Mouse (Mus musculus) ovary, postnatal 36 days (tissue): ENCODE data around the gene Nbl1.

Experiments
- DNase-seq: peaks from one replicate; pipeline ENCODE4 v3.0.0; 2022; ENCODE audit warnings: low spot score, mixed read lengths

Gene Nbl1

DNA sequence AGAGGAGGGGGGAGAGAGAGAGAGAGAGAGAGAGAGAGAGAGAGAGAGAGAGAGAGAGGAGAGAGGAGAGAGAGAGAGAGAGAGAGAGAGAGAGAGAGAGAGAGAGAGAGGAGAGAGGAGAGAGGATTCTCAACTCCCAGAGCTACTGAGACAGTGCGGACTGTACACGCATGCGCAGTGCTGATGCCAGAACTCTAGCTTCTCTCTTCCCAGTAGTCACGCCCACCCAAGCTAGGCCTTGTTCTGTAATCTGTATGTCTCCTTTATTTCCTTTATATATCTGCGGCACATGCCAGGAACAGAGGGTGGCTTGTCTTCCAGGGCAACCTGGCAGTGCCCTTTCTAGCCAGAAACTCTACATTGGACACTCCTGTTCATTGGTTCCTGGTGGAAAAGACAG lies 28.0 kb downstream of the Nbl1 start:
- DNase-seq, result no peak

- peak; percentile 69 for DNase-seq
Observed at GRCm38 (mm10) chr4:139059569-139059968, 33.2 kb downstream of the Nbl1 start.

DNA sequence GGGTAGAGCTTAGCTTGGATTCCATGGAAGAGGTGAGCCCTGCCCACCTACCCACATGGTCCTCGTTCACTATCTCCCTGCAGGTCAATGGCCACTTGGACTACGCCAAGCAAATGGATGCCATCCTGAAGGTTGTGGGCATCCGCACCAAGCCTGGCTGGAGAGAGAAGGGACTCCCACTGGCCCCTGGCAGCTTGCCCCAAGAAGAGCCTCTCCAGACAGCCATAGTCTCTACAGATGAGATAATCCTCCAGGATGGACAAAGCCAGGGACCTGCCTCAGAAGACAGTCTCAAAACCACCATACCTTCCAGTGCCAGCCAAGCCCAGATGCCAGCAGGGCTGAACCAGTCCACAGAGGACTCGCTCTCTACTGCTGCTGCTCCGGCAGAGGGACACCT lies 34.8 kb downstream of the Nbl1 start:
- no peak for DNase-seq

- DNase-seq, result no peak
Observed at GRCm38 (mm10) chr4:139057291-139057690, 35.5 kb downstream of the Nbl1 start.

DNA sequence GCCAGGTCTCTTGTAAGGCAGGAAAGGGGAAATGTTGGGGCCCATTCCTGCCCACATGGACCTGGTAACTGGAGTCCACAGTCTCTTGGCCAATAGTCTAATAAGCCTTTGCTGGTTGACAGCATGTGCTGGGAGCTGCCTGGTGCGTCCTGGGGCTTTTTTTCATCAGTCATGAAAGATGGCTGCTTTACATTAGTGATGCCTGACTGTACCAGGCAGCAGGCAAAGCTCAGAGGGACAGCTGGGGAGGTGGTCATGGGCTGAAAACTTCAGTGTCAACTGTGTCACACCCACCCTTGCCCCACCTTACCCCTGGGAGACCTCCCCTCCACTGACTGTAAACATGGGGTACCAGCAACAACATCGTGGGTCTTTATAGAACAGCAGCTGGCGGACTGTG lies 37.0 kb downstream of the Nbl1 start:
- no peak for DNase-seq

- no peak for DNase-seq
Observed at GRCm38 (mm10) chr4:139055336-139055735, 37.5 kb downstream of the Nbl1 start.

GRCm38 (mm10) chr4:139054300-139054923 lies 38.4 kb downstream of the Nbl1 start:
- DNase-seq, result no peak

DNA sequence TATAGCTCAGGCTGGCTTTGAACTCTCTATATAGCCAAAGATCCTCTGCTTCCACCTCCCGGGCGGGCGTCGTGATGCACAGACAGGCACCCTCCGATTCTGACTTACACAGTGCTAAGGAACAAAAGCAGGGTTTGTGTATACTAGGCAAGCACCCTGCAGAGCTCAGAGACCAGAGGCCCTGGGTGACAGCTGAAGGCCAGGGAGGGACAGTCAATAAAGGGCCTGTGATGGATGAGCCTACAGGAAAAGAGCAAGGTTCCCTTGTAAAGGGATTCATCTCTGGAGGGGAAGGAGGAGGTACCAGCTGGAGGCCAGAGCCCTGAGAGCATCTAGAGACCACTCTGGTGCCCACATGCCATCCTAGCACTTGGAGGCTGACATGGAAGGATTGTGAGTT lies 39.4 kb downstream of the Nbl1 start:
- no peak for DNase-seq

DNA sequence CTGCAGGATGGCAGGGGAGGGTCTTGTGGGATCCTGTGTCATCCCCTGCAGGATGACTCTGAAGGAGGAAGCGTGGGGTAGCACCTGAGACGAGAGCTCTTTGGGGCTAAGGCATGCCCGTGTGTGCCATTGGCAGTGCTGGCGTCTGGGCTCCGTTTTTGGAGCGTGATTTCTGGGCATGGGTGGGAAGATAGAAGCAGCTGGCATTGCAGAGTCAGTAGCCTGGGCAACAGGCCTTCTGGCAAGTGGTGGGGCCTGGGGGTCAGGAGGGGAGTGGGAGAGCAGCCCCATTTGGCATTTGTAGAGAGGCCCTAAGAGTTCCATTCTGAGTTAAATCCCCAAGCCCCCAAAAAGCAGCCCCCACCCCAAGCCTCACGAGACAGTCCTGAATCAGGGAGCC lies 40.0 kb downstream of the Nbl1 start:
- DNase-seq, result no peak

GRCm38 (mm10) chr4:139048518-139048917 lies 44.3 kb downstream of the Nbl1 start:
- DNase-seq, result no peak

GRCm38 (mm10) chr4:139046354-139046753 lies 46.4 kb downstream of the Nbl1 start:
- DNase-seq, result no peak

DNA sequence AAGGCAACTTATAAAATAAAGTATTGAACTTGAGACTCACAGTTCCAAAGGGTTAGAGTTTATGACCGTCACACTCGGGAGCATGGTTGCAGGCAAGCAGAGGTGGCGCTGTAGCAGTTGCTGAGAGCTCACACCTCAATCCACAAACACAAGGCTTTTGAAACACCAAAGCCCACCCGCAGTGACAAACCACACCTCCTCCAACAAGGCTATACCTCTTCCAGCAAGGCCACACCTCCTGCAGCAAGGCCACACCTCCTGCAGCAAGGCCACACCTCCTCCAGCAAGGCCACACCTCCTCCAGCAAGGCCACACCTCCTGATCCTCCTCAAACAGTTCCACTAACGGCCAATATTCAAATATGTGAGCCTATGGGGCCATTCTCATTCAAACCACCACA lies 48.2 kb downstream of the Nbl1 start:
- no peak for DNase-seq

- no peak for DNase-seq
Observed at GRCm38 (mm10) chr4:139043600-139043999, 49.2 kb downstream of the Nbl1 start.

- no peak for DNase-seq
Observed at GRCm38 (mm10) chr4:139042611-139043010, 50.2 kb downstream of the Nbl1 start.

- DNase-seq, result no peak
Observed at GRCm38 (mm10) chr4:139040084-139040839, 52.5 kb downstream of the Nbl1 start.

GRCm38 (mm10) chr4:139037795-139038607 lies 54.8 kb downstream of the Nbl1 start:
- DNase-seq, result no peak

GRCm38 (mm10) chr4:139035799-139036198 lies 57.0 kb downstream of the Nbl1 start:
- no peak for DNase-seq

DNA sequence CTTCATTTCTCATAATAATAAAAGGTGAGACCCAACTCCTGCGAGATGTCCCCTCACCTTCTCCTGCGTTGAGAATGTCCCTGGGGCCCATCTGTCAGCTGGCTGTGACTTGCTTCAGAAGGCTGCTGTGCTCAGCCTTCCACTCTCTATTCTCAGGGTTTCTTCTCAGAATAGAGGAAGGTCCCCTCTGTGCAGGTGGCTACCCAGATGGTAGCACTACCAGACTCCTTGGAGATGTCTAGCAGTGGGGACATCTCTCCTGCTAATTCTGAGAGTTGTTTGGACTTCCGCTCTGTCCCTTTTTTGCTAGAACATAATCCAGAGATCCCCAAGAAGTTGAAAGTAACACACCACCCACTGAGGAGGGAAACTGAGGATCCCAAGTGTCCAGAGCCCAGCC lies 57.9 kb downstream of the Nbl1 start:
- no peak for DNase-seq

- no peak for DNase-seq
Observed at GRCm38 (mm10) chr4:139034540-139034939, 58.3 kb downstream of the Nbl1 start.

DNA sequence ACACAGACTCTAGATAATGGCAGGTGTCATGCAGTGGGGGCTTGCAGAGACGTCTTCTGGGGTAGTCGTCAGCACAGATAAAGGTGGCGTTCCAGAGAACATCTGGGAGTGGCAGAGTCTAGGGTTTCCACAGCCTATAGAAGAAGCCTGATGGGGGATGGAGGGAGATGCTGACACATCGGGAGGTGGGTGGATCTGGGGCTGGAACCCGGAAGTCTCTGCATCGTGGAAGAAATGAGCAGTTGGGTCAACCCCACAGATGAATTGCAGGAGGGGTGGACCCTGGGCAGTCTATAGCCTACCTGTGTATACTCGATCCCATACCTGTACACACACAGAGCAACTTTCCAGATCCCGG lies 58.8 kb downstream of the Nbl1 start:
- no peak for DNase-seq

DNA sequence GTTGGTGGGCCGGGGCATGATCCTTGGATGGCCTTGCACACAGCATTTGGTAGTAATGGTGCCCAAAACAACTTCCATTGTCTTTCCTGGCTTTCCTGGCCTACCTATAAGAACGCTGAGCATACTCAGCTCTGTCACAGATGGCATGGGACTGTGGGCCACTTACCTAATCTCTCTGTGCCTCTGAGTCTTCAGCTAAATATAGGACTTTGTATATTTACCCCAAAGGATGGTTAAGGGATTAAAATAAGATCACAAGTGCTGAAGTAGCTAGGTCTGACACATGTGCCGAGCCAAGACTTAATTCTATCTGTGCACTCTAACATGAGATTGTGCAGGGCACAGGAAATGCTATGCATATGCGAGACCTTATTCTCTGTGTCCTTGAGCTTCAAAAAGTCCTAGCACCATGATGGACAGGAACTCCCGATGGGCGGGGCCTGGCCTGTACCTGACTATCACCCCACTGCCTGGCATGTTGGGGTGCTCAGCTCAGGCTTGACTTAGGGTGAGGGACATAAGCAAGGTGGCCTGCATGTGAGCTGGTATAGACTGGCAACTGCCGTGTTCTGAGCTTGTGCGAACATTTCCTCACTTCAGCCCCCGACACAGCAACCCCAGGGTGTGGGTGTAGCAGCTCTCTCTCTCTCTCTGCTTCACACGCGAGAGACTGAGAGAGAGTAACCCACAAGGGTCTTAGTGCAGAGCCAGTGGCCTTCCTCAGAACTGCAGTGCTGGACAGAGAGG lies 59.4 kb downstream of the Nbl1 start:
- DNase-seq, result no peak

DNA sequence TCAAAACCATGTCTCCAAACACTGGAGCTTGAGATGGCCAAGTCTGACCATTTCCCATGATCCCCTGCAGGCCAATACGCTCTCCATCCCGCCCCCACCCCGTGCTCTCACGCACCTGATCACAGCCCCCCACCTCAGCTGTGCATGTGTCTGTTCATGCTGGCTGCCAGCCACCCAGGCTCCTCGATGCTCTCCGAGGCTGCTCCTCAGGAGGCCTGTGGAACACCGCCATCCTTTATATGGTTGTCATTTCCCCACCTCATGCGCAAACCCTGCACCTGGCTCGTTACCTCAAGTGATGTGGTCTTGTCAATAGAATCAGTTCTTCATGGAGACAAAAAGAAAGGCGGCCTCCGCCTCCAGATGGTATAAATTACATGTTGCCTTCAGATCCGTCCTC lies 60.3 kb downstream of the Nbl1 start:
- DNase-seq, result no peak
